Mouse (Mus musculus): ENCODE results near the gene Doc2b. TPM values are rescaled to one million over a fixed set of nuclear protein-coding genes. Genes with fewer than 3 reads are reported as not detected.
"Not testable (repeated sequence)": the region's sequence is repeated elsewhere in the genome, so short reads cannot be mapped to it uniquely, and the experiment has no call there.

Gene Doc2b
- total RNA-seq, 2 experiments from 2014 or later, result 0.46 to 0.61 TPM

DNA sequence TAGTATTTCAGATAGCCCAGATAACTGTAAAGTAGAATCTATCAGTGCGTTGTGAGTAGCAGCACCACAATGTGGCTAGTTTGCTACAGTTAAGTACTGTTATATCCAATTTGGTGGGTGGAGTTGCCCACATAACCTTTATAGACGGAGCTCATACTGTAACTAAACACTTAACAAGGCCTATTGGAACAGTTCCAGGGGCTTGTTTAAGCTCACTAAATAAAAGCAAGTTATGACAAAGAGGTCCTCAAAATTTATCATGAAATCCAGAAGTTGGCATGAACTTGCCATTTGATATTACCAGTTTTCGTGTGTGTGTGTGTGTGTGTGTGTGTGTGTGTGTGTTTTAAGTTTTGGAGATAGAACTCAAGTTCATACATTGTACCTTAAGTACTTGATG lies 55.6 kb downstream of the Doc2b start:
- intact Hi-C loops (cut with DNase I), result no loop called here
- DNase-seq, result no peak

DNA sequence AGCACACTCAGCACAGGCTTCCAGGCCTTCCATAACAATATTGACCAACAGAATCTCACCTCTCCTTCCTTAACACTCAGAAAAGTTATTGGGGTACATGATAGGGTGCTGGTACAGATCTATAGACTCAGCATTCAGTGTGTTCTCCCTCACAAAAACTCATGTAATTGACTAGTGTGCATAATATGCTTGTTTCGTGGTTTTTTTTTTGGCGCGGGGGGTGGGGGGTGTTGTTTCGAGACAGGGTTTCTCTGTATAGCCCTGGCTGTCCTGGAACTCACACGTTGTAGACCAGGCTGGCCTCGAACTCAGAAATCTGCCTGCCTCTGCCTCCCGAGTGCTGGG lies 57.4 kb downstream of the Doc2b start:
- intact Hi-C loops (cut with DNase I), result no loop called here
- no peak for DNase-seq

DNA sequence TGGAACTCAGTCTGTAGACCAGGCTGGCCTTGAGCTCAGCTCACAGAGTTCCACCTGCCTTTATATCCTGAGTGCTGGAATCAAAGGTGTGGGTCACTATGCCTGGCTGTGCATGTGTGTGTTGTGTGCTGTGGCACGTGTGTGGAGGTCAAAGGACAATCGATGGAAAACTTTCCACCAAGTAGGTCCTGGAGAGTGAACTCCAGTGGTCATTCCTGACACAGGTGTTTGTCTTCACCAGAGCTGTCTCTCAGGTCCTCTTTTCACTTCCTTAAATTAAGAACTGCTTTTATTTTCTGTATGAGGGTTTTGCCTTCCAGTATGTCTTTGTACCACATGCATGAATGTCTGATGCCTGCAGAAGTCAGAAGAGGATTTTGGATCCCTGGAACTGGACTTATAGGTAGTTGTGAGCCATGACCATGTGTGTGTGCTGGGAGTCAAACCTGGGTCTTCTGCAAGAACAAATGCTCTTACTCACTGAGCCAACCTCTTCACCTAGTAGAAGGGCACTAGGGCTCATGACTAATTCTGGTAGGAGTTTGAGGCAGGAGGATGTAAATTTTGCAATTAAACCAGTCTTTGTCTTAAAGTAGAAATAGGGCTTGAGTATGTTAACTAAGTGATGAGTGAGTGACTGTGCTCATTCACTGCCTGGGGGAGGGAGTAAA lies 57.9 kb downstream of the Doc2b start:
- no peak for DNase-seq
- intact Hi-C loops (cut with DNase I), result no loop called here

DNA sequence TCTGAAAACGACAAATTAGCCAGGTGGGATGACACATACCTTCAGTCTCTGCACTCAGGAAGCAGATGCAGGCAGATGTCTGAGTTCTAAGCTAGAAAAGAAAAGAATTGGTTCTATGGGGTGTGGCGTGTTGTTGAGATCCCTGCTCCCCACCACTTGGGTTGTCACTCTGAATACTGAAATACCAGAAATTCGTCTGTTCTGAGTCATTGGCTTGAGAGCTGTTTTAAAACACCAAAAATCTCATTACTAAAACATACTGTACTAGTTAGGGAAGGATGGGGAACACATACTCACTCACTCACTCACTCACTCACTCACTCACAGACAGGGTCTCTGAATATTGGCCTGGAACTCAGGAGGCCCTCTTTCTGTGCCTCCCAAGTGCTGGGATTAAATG lies 58.9 kb downstream of the Doc2b start:
- DNase-seq, result no peak
- intact Hi-C loops (cut with DNase I), result no loop called here

DNA sequence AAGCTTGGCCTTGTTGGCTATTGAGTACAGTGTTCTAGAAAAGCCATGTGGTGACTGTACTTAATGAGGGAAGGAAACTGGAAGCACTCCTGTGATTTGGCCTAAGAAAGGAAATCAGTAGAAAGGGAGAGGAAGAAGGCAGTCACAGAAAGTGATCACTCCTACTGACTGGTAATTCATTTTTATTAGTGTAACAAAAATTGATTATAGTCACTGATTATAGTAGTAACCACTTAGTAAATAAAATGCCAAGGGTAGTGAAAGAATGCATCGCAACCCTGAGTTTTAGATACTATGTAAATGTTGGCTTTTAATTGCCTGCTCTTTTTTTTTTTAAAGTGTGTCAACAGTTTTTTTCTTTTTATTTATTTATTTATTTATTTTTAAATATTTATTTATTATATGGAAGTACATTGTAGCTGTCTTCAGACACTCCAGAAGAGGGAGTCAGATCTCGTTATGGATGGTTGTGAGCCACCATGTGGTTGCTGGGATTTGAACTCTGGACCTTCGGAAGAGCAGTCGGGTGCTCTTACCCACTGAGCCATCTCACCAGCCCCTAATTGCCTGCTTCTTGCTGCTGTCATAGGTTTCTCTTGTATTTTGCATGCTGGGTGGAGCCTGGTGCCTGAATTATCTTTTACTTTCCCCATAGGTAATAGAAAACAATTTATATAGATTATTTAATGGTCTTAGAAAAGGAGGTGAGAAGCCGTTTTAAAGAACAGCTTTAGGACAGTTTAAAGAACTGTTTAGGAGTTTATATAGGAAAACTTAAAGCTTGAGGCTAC lies 60.2 kb downstream of the Doc2b start:
- intact Hi-C loops (cut with DNase I), result no loop called here
- no peak for DNase-seq

DNA sequence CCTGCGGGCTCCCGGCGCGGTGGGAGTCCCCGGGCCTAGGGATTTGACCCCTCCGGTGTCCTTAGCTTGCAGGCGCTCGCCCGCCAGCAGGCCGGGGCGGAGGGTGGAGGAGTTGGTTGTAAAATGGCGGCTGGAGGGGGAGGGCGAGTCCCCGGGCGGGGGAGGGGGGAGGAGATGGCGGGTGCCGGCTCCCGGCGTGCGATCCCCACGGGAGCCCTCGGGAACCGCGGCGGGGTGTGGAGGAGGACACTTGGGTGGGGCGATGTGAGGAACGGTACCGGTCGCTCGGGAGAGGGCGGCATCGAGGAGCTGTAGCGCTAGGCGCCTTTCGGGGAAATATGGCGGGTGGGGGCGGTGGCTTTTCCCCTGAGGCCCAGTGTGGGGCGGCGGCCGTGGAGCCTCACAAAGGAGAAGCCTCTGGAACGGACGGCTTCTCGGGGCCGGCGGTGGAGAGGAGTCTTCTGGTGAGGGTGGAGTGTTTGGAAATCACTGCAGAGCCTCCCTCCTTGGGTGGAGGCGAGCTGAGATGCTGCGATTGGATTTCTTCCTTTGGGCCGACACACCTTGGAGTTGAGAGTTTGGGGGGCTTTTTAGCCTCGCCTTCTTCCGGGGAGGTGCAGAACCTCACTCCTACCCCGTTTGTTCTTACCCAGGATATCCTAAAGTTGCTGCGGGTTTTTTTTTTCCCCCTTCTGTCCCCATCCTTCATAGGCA lies 62.5 kb downstream of the Doc2b start:
- intact Hi-C loops (cut with DNase I), result no loop called here
- peak; percentile 74 to 96 for DNase-seq

DNA sequence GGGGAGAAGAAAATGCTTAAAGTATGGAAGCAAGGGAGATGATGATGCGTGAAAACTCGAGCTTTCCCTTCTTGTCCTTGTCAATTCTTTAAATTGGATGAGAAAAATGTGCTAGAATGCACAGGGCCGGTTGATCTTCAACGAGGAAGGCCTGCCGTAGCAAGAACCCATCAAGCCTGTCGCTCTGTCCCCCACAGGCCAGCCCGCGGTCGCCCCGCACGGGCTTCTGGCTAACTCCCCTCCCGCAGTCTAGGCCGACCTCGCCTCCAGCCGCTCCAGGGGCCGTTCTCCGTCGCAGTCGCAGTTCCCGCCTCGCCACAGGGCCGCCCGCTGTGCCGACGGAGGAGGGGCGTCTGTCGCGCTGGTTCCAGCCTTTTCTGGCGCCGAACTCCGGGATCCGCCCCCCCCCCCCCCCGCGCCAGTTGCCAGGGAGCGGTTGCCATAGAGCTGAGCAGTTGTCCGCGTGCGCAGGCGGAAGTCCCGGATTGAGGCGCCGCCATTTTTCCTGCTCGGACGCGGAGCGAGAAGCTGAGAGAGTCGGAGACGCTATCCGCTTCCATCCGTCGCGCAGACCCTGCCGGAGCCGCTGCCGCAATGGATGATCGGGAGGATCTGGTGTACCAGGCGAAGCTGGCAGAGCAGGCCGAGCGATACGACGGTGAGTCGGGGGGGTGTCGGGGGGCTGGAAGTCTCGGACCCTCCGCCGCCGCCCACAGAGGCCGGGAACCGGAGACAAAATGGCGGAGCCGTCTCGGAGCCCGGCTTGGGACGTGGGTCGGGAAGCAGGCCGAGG lies 63.2 kb downstream of the Doc2b start, which contains the start of gene Ywhae:
TSS of gene Ywhae (plus strand) at position 436 of the 793 bp plus-strand sequence.
- intact Hi-C loops (cut with DNase I), result no loop called here

DNA sequence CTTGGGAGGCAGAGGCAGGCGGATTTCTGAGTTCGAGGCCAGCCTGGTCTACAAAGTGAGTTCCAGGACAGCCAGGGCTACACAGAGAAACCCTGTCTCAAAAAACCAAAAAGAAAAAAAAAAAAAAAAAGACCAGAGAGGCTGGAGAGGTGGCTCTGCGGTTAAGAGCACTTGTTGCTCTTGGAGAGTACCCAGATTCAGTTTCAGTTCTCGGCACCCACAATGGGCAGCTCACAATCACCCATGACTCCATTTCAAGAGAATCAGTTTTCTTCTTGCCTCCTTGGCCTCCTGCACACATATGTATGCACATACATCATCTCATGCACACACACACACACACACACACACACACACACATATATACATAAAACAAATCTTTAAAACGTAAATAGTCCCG lies 68.2 kb downstream of the Doc2b start:
- intact Hi-C loops (cut with DNase I), result not testable (repeated sequence)

More for the DNA sequence above, 63.2 kb downstream of the Doc2b start, which contains the start of gene Ywhae:
- peak; percentile 92 to 97 for DNase-seq

DNA sequence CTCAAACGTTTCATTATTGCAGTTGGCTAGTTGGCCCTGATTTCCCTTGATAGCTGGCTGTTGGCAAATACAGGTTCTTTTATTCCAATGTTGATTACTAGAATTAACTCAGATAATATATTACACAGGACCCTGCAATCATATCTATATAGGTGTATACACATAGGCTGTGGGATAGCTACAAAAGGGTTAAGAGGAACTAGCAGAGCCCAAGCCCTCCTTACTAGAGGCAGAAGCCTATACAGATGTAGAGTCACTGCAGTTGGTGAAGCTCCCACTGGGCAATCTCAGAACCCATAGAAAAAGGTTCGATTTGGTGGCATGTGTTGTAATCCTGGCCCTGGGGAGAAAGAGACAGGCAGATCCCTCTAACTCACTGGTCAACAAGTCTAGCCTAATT lies 68.7 kb downstream of the Doc2b start:
- intact Hi-C loops (cut with DNase I), result no loop called here
- no peak for DNase-seq

More for the DNA sequence above, 68.2 kb downstream of the Doc2b start:
- not testable (repeated sequence) for DNase-seq

DNA sequence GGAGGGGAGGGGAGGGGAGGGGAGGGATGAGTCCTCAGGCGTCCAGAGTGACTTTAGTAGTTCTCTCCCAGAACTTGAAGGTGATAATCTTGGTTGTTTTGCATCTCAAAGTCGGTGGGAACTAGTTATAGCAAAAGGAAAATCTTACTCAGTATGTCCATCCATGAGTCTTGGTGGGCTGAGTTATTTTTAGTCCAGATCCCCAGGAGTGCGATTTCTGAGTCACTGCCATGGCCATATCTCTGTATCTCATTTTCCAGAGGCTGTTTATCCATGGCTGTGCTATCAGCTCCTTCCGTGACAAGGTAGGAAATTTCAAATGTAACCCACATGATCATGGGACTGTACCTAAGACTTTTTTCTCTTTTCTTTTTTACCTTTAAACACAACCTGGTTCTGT lies 73.5 kb downstream of the Doc2b start:
- no peak for DNase-seq
- intact Hi-C loops (cut with DNase I), result no loop called here

Other genes starting within 250 kb of the Doc2b start
- 100 to 1,000 TPM; 103 to 112 TPM for gene Pitpna, start 208.0 kb downstream of the Doc2b start, total RNA-seq (2021)
- gene Inpp5k, start 165.1 kb downstream of the Doc2b start, total RNA-seq (2021), result 10 to 100 TPM; 32.7 to 33.5 TPM
- 100 to 1,000 TPM; 110 to 122 TPM for gene Myo1c, start 145.5 kb downstream of the Doc2b start, total RNA-seq (2021)
- 10 to 100 TPM; 78.4 to 84.2 TPM for gene Crk, start 116.8 kb downstream of the Doc2b start, total RNA-seq (2021)
- gene Ywhae, start 63.2 kb downstream of the Doc2b start, total RNA-seq (2021), result 100 to 1,000 TPM; 561 to 563 TPM
- gene Rph3al, start 142.4 kb upstream of the Doc2b start, total RNA-seq (2021), result 10 to 100 TPM in 1 of 2 experiments, 1 to 10 TPM in 1; 8.9 to 12.8 TPM
- not detected for gene 1700016K19Rik, start 203.9 kb upstream of the Doc2b start, total RNA-seq (2021)
- gene Rflnb, start 231.7 kb upstream of the Doc2b start, total RNA-seq (2021), result 10 to 100 TPM; 33.3 to 50.0 TPM

Measured in heart, postnatal 36 days (tissue).